Mouse (Mus musculus) retina, embryonic 14.5 days (tissue): ENCODE measurements around the gene Mospd3.

ENCODE experiments used
- DNase-seq: peaks from one replicate; pipeline ENCODE4 v3.0.0-alpha.2; 2015; ENCODE audit warnings: low spot score

Mospd3 gene

GRCm38 (mm10) chr5:137574470-137574901, 26.4 kb downstream of the Mospd3 start:
- peak; percentile 66 for DNase-seq

- DNase-seq = no peak
Measured at GRCm38 (mm10) chr5:137570691-137571586, 29.9 kb downstream of the Mospd3 start.

GRCm38 (mm10) chr5:137570181-137570580, 30.7 kb downstream of the Mospd3 start:
- no peak for DNase-seq

GRCm38 (mm10) chr5:137569665-137570064, 31.2 kb downstream of the Mospd3 start, which contains the start of gene Tfr2:
Tfr2 (plus strand) TSS chr5:137569840.
- DNase-seq = peak; percentile 12

- no peak for DNase-seq
Measured at GRCm38 (mm10) chr5:137569031-137569430, 31.8 kb downstream of the Mospd3 start.

GRCm38 (mm10) chr5:137568223-137568798, 32.5 kb downstream of the Mospd3 start:
- peak; percentile 38 for DNase-seq

GRCm38 (mm10) chr5:137566416-137566815, 34.4 kb downstream of the Mospd3 start:
- DNase-seq = no peak

GRCm38 (mm10) chr5:137565744-137566143, 35.1 kb downstream of the Mospd3 start:
- DNase-seq = no peak

GRCm38 (mm10) chr5:137562965-137563364, 37.9 kb downstream of the Mospd3 start:
- DNase-seq = no peak

- DNase-seq = no peak
Measured at GRCm38 (mm10) chr5:137561556-137561955, 39.3 kb downstream of the Mospd3 start.

GRCm38 (mm10) chr5:137553898-137554297, 47.0 kb downstream of the Mospd3 start:
- no peak for DNase-seq

- peak; percentile 86 for DNase-seq
Measured at GRCm38 (mm10) chr5:137553411-137553837, 47.4 kb downstream of the Mospd3 start, which contains the start of gene Actl6b. Actl6b (plus strand) TSS chr5:137553517.

- DNase-seq = no peak
Measured at GRCm38 (mm10) chr5:137553000-137553399, 47.9 kb downstream of the Mospd3 start.

GRCm38 (mm10) chr5:137551119-137551518, 49.7 kb downstream of the Mospd3 start:
- peak; percentile 26 for DNase-seq

GRCm38 (mm10) chr5:137549840-137550239, 51.0 kb downstream of the Mospd3 start:
- no peak for DNase-seq
